Mouse (Mus musculus): ENCODE measurements around the gene Rpl35a.
"Not testable (repeated sequence)": the region's sequence is repeated elsewhere in the genome, so short reads cannot be mapped to it uniquely, and the experiment has no call there.

Gene Rpl35a

DNA sequence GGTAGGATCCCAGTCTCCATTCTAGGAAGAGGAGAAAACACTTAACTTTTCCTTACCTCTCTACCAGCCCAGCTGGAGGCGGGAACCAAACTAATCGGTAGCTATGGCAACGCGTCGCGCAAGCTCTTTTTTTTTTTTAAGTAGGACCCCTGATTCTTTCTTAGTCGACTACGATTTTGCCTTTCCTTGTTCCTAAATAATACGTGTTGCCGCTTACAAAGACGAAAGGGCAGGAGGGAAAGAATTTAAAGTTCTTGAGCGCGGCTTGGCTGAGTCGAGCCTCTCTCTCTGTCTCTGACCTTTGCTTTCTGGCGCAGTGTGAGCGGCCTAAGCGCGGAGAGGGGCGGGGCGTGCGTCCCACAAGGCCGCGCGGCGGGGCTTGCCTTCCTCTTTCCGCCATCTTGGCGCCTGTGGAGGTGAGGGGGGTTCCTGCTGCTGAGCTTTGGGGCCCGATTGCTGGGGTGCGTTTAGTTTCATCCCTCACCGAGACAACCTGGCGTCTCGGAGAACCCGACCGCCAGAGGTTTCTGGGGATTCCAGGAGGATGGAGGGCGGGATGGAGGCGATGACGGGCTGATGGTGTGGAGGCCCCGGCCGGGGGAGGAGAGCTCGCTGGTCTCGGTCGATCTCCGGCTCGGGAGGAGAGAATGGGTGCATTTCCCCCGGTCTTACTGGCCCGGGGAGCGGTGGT is at the start of gene Rpl35a, which contains the start of gene Iqcg:
Rpl35a (plus strand) TSS at position 359 of the 691 bp plus-strand sequence.
Iqcg (minus strand) TSS at position 124 of the 691 bp plus-strand sequence.
- peak; percentile 94 for DNase-seq (ENCODE audit: low spot score)

DNA sequence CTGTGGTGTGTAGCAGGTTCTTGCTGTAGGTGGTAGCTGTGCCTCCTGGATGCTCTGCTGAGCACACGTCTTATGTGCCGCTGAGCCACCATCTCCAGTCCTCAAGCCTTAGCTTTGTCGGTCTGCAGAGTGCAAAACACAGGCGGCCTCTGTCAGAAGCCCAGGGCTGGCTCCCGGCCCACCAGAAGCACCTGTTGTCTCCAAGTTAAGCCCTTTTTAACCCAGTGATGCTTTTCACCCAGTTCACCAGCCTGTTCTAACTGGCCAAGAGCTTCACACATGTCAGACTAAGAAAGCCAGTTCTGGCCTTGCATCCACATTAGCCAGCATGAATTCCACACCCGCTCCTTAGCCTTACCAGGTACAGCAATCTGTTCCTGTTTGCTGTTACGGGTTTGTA is 49.4 kb upstream of the Rpl35a start:
- no peak for DNase-seq (ENCODE audit: low spot score)

DNA sequence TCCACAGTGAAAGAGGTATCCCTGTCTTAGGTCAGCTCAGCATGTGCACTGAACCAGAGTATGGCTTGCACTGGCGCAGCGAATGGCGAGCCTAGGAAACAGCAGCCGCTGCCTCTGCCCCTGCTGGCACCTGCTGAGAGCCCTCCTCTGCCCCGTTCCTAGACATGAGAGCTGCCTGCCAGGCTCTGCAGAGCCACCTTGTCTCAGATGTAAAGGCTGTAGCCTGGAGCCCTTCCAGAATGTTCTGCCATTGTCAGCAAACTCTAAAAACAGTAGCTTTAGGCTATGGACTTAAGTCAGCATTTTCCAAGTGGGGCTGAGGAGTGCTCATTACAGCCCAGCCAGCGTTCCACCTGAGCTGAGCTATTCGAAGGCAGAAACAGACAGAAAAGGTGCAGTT is 48.8 kb upstream of the Rpl35a start:
- DNase-seq (ENCODE audit: low spot score), result no peak

DNA sequence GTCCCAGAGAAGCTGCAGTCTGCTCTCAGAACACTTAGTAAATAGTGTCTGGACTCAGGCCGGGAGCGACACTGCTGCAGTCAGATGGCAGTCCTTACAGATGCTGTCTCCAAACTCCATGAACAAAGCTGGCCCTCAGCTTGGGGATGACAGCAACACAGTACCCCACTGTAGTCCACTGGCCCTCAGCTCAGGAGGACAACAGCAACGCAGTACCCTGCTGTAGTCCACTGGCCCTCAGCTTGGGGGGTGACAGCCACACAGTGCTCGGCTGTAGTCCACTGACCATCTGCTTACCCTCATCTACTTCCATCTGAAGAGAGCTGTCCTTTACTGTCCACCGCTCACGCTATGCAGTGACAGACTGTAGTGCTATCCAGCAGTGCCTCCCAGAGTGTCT is 46.1 kb upstream of the Rpl35a start:
- no peak for DNase-seq (ENCODE audit: low spot score)

DNA sequence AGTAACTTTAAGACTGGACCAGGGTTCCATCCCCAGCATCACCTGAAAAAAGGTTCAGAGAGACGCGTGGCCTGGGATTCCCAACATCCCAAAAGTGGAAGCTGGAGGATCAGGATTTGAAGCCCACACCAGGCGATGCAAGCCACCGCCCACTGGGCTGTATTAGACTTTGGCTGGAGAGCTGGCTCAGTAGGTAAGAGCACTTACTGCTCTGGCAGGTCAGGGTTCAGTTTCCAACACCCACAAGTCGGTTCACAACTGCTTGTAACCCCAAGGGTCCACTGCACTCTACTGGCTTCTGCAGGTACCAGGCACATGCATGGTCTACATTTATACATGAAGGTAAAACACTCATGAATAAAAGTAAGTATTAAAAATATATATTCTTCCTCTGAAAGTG is 42.5 kb upstream of the Rpl35a start:
- DNase-seq (ENCODE audit: low spot score), result no peak

DNA sequence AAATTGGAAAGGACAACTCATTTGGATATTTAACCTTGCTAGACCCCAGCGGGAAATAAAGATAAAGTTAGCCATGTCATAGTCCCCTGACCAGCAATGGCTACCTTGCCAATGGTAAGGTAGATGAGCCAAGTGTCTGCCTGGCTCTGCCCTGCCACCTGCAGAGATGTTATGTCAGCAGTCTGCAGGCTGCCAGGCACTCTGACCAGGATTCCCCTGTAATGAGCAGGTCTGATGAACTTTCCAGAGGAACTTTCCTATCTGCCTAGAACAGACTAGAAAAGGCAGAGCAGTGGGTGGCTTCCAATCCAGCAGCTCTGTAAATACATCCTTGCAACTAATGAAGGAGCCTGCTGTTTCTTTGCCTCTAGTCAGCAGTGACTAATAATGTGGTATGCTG is 41.3 kb upstream of the Rpl35a start:
- no peak for DNase-seq (ENCODE audit: low spot score)

DNA sequence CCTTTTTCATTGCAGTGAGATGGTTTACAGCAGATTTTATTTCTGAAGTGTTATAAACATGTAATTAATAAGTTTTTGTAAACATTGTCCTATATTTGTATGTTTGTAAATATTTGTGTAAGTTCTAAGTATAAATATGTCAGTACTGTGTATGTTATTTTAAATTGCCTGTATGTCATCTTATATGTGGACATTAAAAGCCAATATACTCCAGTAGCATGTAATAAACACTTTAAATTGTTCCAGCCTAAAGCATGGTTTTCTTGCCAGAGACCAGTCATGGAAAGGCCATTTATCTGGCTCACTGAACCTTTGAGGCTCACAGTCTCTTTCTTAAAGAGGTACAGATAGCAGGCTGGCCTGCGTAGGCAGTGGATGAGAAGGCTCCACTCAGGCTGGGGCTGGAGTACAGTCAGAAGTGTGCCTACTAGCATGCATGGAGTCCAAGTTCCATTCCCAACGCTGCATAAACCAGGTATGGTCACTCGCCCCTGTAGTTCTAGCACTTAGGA is 40.8 kb upstream of the Rpl35a start:
- no peak for DNase-seq (ENCODE audit: low spot score)

DNA sequence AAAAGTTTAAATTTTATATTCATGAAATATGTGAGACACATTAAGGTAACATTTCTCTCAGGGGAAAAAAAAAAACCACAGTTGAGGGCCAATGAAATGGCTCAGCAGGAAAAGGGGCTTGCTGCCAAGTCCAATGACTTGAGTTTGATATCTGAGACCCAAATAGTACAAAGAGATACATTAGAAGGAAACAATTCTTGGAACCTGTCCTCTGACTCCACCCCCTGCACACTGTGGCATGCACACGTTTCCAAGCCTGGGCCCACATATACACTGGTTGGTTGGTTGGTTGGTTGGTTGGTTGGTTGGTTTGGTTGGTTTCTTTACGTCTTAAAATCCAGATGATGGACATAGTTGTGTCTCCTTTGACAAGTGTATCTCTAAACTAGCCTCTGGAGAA is 40.3 kb upstream of the Rpl35a start:
- DNase-seq (ENCODE audit: low spot score), result no peak

DNA sequence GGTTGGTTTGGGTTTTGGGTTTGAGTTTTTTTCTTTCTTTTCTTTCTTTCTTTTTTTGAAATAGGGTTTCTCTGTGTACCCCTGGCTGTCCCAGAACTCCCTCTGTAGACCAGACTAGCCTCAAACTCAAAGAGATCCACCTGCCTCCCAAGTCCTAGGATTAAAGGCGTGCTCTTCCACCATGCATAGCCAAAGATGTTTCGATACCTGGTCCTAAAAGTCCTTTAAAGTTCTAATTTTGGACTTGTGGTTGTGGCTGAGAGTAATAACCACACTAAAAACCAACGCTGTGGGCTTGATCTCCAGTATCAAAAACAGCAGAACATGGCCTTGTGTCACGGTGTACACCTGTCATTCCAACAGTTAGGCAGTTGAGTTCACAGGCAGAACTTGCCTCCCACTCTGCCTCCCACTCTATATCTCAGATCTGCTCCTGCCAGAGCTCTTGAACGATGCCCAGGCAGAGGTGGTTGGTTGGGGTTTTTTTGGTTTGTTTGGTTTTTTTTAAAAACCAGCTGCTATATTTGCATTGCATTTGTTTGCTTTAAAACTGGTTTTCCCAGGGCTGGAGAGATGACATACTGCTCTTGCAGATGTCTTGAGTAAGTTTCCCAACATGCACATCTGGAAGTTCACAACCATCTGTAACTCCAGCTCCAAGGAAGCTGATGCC is 38.4 kb upstream of the Rpl35a start:
- DNase-seq (ENCODE audit: low spot score), result no peak

DNA sequence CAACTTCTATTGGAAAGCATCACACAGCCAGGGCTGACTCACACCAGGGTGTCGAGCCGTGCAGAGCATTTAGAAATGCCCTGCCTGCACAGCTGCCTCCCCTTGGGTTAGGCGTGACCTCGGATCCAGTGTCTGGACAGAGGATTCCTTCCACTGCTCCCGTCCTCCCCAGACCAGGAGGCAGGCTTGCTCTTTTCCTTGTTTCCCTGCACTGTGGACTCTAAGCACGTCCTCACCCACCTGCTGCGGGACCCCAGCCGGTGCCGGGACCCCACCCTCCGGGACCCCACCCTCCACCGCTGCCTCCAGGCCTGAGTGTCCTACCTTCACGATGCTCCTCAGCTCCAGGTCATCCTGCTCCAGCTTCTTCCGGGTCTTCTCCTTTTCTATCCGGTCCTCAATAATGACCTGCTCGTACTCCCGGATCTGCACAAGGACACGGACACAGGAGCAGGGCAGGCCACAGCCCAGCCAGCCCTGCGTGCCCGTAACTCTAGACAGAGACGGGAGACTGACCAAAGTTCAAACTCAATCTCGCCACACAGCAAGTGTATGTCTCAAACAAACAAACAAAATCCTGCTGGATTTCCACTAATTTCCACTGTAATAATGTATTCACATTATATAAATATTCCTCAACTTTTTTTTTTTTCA is 37.0 kb upstream of the Rpl35a start:
- DNase-seq (ENCODE audit: low spot score), result no peak

DNA sequence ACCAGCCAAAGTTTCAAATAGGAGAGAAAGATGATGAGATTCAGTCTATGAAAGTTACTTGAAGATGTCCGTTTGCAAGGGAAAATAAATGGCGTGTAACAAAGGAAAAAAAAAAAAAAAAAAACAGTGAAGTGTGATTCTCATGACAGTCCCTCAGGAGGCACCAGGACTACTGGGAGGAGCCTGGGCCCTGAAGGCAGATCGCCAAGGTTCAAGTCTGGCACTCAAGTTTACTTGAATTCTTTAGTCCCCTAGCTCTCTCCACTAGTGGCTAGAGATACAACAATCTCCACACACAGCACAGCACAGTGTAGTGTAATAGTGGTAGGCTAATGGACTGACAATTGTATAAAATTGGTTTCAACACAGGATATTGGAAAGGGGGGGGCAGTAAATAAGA is 34.9 kb upstream of the Rpl35a start:
- DNase-seq (ENCODE audit: low spot score), result no peak

DNA sequence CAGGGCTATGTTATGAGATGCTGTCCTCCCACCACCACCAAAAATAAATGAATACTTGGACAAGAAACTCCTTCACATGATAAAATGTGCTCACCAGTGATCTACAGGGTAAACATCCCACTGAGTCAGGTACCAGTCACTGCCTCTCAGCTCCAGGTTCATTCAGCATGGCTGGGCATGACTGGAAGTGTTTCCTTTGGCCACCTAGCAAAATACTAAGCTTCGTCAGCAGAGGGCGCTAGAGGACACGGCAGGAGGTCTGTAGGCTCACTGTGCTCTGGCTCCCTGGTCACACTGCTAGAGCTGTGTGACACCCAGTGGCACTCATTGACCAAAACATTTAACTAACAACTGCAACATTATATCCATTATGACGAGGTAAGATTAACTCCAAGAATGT is 32.5 kb upstream of the Rpl35a start:
- DNase-seq (ENCODE audit: low spot score), result peak; percentile 87

DNA sequence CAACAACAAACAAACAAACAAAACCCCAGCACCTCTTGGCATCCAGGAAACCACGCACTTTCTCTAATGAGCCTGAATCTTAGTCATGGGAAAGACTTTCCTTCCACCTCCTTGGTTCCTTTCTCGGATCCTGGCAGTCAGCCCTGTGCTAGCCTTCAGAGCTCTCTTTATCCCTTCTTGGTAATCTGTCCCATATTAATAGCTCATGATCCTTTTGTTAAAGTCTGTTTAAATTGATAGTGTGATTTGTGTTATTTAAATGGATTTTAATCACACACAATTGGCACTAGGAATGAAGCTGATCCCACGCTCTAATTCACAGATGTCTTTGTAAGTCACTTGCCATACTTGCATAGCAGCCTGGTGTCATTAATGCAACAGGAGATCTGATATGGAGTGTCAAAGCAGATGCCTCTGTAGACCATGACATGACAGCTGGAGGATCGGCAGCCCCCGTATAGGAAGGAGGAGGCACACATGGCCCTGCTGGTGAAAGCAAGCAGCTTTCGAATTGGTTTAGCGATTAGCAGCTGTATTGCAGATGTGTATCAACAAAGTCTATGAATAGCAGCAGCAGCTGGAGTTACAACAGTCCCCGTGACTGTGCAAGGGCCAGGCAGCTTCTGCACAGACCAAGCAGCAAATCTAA is 31.7 kb upstream of the Rpl35a start:
- DNase-seq (ENCODE audit: low spot score), result peak; percentile 63

DNA sequence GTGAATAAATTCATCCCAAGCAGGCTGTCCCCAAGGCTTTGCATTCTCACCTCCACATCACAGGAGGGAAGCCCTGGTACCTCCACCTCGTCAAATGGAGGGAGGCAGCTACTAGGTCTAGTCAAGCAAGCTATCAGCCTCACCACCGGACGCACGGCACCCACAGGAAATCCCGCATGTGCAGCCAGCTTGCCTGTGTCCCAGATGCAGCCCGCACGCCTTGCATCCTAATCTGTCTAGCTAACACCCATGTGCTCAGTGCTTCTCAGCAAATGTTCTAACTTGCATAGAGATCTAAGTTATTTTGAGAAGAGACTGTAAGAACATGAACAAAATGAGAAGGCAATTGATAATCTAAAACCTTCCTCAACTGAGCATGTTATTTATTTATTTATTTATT is 29.9 kb upstream of the Rpl35a start:
- no peak for DNase-seq (ENCODE audit: low spot score)

DNA sequence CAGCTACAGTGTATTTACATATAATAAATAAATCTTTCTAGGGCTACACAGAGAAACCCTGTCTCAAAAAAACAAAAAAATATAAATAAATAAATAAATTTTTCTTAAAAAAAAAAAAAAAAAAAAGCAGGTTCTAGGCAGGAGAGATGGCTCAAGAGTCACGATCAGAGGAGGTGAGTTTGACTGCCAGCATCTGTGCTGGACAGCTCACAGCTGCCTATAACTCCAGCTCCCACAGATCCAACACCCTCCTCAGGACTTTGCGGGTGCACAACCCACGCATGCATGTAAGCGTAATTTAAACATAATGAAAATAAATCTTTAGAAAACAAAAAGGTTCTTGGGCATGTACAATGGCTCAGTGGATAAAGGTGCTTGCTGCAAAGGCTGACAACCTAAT is 20.2 kb upstream of the Rpl35a start:
- no peak for DNase-seq (ENCODE audit: low spot score)

DNA sequence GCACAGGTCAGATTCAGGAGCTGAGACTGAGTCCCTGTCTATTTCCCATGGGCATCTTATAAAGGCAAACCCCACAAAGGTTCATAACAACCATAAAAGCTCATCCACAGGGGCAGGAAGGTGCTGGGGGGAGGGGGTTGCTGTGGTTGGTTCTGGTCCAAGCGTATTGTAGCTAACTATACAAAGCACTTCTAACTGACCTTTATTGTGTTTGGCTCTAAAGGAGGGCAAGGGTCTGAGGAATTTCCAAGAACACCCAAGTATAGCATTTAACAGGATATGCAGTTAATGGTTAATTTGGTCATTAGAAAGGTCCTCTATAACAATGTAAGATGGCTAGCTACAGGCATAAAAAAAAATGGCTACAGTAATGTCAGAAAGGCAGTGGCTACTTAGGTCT is 13.6 kb upstream of the Rpl35a start:
- no peak for DNase-seq (ENCODE audit: low spot score)

DNA sequence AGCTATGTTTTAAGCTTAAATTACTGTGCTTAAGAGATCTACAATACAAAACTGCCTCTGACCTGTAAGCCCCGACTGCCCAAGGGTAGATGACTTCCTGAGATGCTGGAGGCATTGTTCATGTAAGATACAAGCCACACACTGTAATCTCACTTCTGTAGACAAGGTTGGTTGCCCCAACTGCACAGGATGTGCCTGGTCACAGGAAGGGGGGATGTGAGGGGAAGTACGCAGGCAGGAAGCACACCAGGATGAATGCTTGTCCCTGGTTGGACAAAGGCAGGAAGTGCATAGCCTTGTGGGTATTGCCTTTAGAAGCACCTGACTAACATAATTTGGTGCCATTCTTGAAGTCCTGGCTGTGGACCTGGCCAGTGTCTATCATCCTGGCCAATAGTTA is 13.0 kb upstream of the Rpl35a start:
- no peak for DNase-seq (ENCODE audit: low spot score)

DNA sequence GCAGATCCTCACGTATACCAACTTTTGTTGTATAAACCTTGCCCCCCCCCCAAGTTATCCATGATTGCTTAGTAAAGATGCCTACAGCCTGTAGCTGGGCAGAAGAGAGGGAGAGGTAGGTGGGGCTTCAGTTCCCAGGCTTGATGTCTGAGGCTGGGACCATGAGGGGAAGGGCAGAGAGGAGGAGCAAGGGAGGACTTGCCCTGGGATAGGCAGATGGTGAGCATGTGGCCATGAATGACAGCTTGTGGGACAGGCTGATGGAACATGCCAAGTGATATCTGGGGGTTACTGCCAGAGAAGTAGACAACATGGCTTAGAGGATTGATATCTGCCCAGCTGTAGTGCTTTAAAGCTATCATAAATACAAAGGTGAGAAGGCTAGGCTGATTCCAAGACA is 8.2 kb upstream of the Rpl35a start:
- DNase-seq (ENCODE audit: low spot score), result no peak

DNA sequence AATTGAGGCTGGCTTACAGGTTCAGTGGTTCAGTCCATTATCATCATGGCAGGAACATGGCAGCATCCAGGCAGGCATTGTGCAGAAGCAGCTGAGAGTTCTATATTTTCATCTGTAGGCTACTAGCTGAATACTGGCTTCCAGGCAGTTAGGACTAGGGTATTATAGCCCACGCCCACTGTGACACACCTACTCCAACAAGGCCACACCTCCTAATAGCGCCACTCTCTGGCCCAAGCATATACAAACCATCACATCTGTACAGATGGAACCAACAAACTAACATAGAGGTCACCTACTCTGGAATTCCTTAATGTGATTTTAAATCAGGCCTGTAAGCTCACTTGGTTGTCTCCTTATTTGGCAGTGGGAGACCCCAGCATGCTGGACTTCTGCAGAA is 7.6 kb upstream of the Rpl35a start:
- no peak for DNase-seq (ENCODE audit: low spot score)

DNA sequence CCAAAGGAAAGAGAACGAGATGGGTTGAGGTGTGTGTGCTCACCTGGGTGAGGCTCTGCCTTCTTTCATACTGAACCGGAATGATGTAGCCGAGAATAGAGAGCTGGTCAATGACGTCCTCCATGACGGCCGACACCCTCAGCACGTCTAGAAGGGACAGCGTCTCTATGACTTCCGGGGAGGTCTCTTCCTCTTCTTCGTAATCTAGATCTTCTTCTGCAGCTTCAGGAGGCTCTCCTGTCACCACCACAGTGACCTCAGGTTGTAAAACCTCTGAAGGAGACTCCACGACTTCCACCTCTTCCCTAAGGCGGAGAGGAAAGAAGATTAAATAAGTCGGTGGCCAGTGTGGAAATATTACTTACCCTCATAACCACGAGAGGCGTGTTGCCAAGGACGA is 6.4 kb upstream of the Rpl35a start:
- no peak for DNase-seq (ENCODE audit: low spot score)

DNA sequence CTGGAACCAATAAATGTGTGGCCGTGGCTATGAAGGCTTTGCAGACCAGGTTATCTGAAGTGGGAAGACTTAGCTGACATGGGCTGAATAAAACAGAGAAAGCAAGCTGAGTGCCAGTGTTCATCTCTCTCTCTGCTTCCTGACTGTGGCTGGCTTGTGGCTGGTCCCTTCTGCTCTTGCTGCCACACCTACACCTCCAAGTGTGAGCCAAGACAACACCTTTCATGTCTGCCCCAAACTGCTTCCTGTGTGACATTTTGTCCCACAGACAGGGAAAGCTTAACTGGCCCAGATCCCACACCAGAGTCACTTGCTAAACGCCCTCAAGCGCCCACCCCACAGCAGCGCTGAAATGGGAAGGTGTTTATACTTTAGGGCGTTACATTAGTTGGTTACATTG is 3.1 kb upstream of the Rpl35a start:
- no peak for DNase-seq (ENCODE audit: low spot score)

DNA sequence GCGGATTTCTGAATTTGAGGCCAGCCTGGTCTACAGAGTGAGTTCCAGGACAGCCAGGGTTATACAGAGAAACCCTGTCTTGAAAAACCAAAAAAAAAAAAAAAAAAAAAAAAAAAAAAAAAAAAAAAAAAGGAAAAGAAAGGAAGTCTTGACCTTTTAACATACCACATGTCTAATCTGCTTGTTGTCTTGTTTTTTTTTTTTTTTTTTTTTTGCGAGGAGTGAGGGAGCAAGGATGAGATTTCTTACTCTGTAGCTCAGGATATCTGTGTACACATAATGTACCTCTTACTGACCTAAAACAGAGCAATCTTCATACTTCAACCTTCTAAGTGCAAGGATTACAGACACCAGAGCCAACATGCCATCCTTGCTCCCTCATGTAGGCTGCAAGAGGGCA is 1.3 kb upstream of the Rpl35a start:
- DNase-seq (ENCODE audit: low spot score), result not testable (repeated sequence)

DNA sequence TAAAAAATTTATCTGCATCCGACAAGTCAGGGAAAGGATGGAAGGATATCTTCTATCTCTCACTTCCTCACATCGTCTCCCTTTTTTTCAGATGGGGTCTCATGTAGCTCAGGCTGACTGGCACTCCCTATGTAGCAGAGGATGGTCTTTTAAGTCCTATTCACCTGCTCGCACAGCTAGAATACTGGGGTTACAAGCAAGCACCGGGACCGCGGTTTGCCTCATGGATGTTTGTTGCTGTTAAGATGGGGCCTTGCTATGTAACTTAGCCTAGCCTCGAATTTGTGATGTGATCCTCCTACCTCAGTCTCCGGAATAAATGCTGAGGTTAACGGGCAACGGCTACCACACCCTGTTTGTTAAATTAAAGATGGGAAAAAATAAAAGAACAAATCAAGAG is 598 bp upstream of the Rpl35a start:
- no peak for DNase-seq (ENCODE audit: low spot score)

Measured in retina, embryonic 14.5 days (tissue).